Mouse (Mus musculus) right cerebral cortex, postnatal 4 days (tissue): ENCODE measurements around the gene Pde4b.
"Not testable (repeated sequence)": the region's sequence is repeated elsewhere in the genome, so short reads cannot be mapped to it uniquely, and the experiment has no call there.

Experiments
- DNase-seq: peaks from one replicate; pipeline ENCODE4 v3.0.0-alpha.2; 2022

Pde4b gene

GRCm38 (mm10) chr4:102087091-102087565, at the start of gene Pde4b:
Gene Pde4b (plus strand): TSS chr4:102087543.
- no peak for DNase-seq

GRCm38 (mm10) chr4:102040190-102040589, 47.2 kb upstream of the Pde4b start:
- no peak for DNase-seq

GRCm38 (mm10) chr4:102045183-102046140, 41.9 kb upstream of the Pde4b start:
- DNase-seq: no peak

- not testable (repeated sequence) for DNase-seq
These were observed 38.0 kb upstream of the Pde4b start for GRCm38 (mm10) chr4:102049368-102049767.

GRCm38 (mm10) chr4:102061322-102061721, 26.0 kb upstream of the Pde4b start:
- DNase-seq: no peak

GRCm38 (mm10) chr4:102069314-102069713, 18.0 kb upstream of the Pde4b start:
- DNase-seq: no peak

GRCm38 (mm10) chr4:102086336-102086735, 1.0 kb upstream of the Pde4b start:
- no peak for DNase-seq

- DNase-seq: peak; percentile 49
These were observed 357 bp downstream of the Pde4b start for GRCm38 (mm10) chr4:102087566-102088234.

- DNase-seq: no peak
These were observed 1.0 kb downstream of the Pde4b start for GRCm38 (mm10) chr4:102088235-102088867.

- DNase-seq: no peak
These were observed 8.5 kb downstream of the Pde4b start for GRCm38 (mm10) chr4:102095851-102096250.

GRCm38 (mm10) chr4:102102241-102102640, 14.9 kb downstream of the Pde4b start:
- no peak for DNase-seq

- DNase-seq: no peak
These were observed 17.2 kb downstream of the Pde4b start for GRCm38 (mm10) chr4:102104534-102105014.

- no peak for DNase-seq
These were observed 19.4 kb downstream of the Pde4b start for GRCm38 (mm10) chr4:102106771-102107170.

- no peak for DNase-seq
These were observed 32.1 kb downstream of the Pde4b start for GRCm38 (mm10) chr4:102119454-102119853.

- no peak for DNase-seq
These were observed 49.1 kb downstream of the Pde4b start for GRCm38 (mm10) chr4:102136366-102136849.

- DNase-seq: no peak
These were observed 51.0 kb downstream of the Pde4b start for GRCm38 (mm10) chr4:102138346-102138745.

GRCm38 (mm10) chr4:102141241-102141640, 53.9 kb downstream of the Pde4b start:
- no peak for DNase-seq

GRCm38 (mm10) chr4:102148766-102149165, 61.4 kb downstream of the Pde4b start:
- DNase-seq: no peak

GRCm38 (mm10) chr4:102159178-102159577, 71.8 kb downstream of the Pde4b start:
- no peak for DNase-seq

- DNase-seq: no peak
These were observed 84.3 kb downstream of the Pde4b start for GRCm38 (mm10) chr4:102171636-102172035.

- no peak for DNase-seq
These were observed 85.4 kb downstream of the Pde4b start for GRCm38 (mm10) chr4:102172711-102173213.

- DNase-seq: no peak
These were observed 88.6 kb downstream of the Pde4b start for GRCm38 (mm10) chr4:102175985-102176384.

- no peak for DNase-seq
These were observed 89.9 kb downstream of the Pde4b start for GRCm38 (mm10) chr4:102177258-102177657.
